Mouse (Mus musculus) left cerebral cortex, adult 2 months (tissue): ENCODE data around the gene Irf5. TPM values are rescaled to one million over a fixed set of nuclear protein-coding genes. Genes with fewer than 3 reads are reported as not detected.

ENCODE experiments used
- DNase-seq, 2 experiments: peaks; one replicate each; pipeline ENCODE4 v3.0.0; 2021 to 2022; ENCODE audit warnings: low spot score in 2 of 2, mixed read lengths in 1 of 2; ENCODE audit errors: extremely low spot score in 1 of 2
- H3K27ac ChIP-seq: fragments of 200-600 bp; 2 replicates; pipeline ENCODE4 v1.8.1; 2022
- H3K4me3 ChIP-seq: fragments of 200-600 bp; 2 replicates; pipeline ENCODE4 v1.8.1; 2022
- CTCF ChIP-seq: fragments of 200-600 bp; IDR thresholded peaks from 2 replicates; pipeline ENCODE4 v1.8.1; 2022; ENCODE audit warnings: antibody characterized with exemption, mild to moderate bottlenecking, moderate library complexity
- intact Hi-C: fragments of 180-260 bp; cut with DNase I; formaldehyde crosslinking; loops from one replicate; pipeline ENCODE4 v1.15.1; 2025
- total RNA-seq, 2 experiments: library from RNA; stranded (reverse); gene quantifications; 2 replicates each; pipeline ENCODE4 v1.2.3; 2021

Gene Irf5
- total RNA-seq, 2 experiments from 2014 or later = 4.0 to 4.4 TPM

- intact Hi-C loops = no loop called here
- DNase-seq = no peak
- H3K4me3 ChIP-seq = no peak overlapping the region
- no peak for TF ChIP-seq CTCF
- H3K27ac ChIP-seq = no peak overlapping the region
Observed at GRCm38 (mm10) chr6:29528561-29529443, 2.4 kb downstream of the Irf5 start.

- intact Hi-C loops = no loop called here
- TF ChIP-seq CTCF = no peak
- no peak for DNase-seq
- H3K27ac ChIP-seq = no peak overlapping the region
- H3K4me3 ChIP-seq = no peak overlapping the region
Observed at GRCm38 (mm10) chr6:29529444-29529820, 3.0 kb downstream of the Irf5 start.

- intact Hi-C loops = no loop called here
- no peak for TF ChIP-seq CTCF
- DNase-seq = no peak
- H3K27ac ChIP-seq = no peak overlapping the region
- no peak overlapping the region for H3K4me3 ChIP-seq
Observed at GRCm38 (mm10) chr6:29530050-29530449, 3.6 kb downstream of the Irf5 start.

GRCm38 (mm10) chr6:29535316-29535715 is 8.9 kb downstream of the Irf5 start:
- no peak for TF ChIP-seq CTCF
- Histone ChIP-seq H3K27ac (no peak overlapping the region), H3K4me3 (no peak overlapping the region)
- intact Hi-C loops = no loop called here
- DNase-seq = no peak

- no peak overlapping the region for H3K27ac ChIP-seq
- intact Hi-C loops = no loop called here
- H3K4me3 ChIP-seq = no peak overlapping the region
- peak; percentile 45 for TF ChIP-seq CTCF
- no peak for DNase-seq
Observed at GRCm38 (mm10) chr6:29536651-29537193, 10.3 kb downstream of the Irf5 start.

- no peak overlapping the region for H3K27ac ChIP-seq
- no peak overlapping the region for H3K4me3 ChIP-seq
- TF ChIP-seq CTCF = no peak
- intact Hi-C loops = no loop called here
- no peak for DNase-seq
Observed at GRCm38 (mm10) chr6:29537221-29537620, 10.8 kb downstream of the Irf5 start.

GRCm38 (mm10) chr6:29539502-29539901 is 13.1 kb downstream of the Irf5 start:
- Histone ChIP-seq H3K4me3 (no peak overlapping the region), H3K27ac (no peak overlapping the region)
- no peak for TF ChIP-seq CTCF
- no peak for DNase-seq
- intact Hi-C loops = no loop called here

GRCm38 (mm10) chr6:29540223-29540622 is 13.8 kb downstream of the Irf5 start:
- H3K27ac ChIP-seq = no peak overlapping the region
- TF ChIP-seq CTCF = no peak
- H3K4me3 ChIP-seq = no peak overlapping the region
- intact Hi-C loops = no loop called here
- no peak for DNase-seq

- H3K27ac ChIP-seq = no peak overlapping the region
- no peak for DNase-seq
- intact Hi-C loops = no loop called here
- H3K4me3 ChIP-seq = no peak overlapping the region
- TF ChIP-seq CTCF = no peak
Observed at GRCm38 (mm10) chr6:29540956-29541355, 14.5 kb downstream of the Irf5 start.

- intact Hi-C loops = loop anchor here (5.0 kb wide), 1 partner anchor 37 kb away; no protein-coding TSS in a partner anchor
- Histone ChIP-seq H3K4me3 (no peak overlapping the region), H3K27ac (no peak overlapping the region)
- no peak for TF ChIP-seq CTCF
- no peak for DNase-seq
Observed at GRCm38 (mm10) chr6:29545611-29546010, 19.2 kb downstream of the Irf5 start.

- Histone ChIP-seq H3K4me3 (no peak overlapping the region), H3K27ac (no peak overlapping the region)
- intact Hi-C loops = loop anchor here (5.0 kb wide), 1 partner anchor 35 kb away; no protein-coding TSS in a partner anchor
- TF ChIP-seq CTCF = no peak
- no peak for DNase-seq
Observed at GRCm38 (mm10) chr6:29547582-29547981, 21.2 kb downstream of the Irf5 start.

GRCm38 (mm10) chr6:29548086-29548485 is 21.7 kb downstream of the Irf5 start:
- intact Hi-C loops = loop anchor here (5.0 kb wide), 1 partner anchor 34 kb away; no protein-coding TSS in a partner anchor
- DNase-seq = no peak
- Histone ChIP-seq H3K27ac (no peak overlapping the region), H3K4me3 (no peak overlapping the region)
- TF ChIP-seq CTCF = no peak
